Mouse (Mus musculus) cortical plate, adult 2 months (tissue): Measurements from ENCODE around the gene Zfp27. TPM values are rescaled to one million over a fixed set of nuclear protein-coding genes. Genes with fewer than 3 reads are reported as not detected.
"Not testable (repeated sequence)": the region's sequence is repeated elsewhere in the genome, so short reads cannot be mapped to it uniquely, and the experiment has no call there.

Experiments
- H3K27ac ChIP-seq: fragments of 200-500 bp; 2 replicates; pipeline ENCODE4 v1.5.1; 2012; ENCODE audit warnings: low read length, control low read depth, inconsistent platforms; ENCODE audit not compliant: insufficient read depth
- H3K4me1 ChIP-seq: fragments of 200-500 bp; 2 replicates; pipeline ENCODE4 v1.6.1; 2011; ENCODE audit warnings: low read length; ENCODE audit not compliant: control insufficient read depth, insufficient read depth
- H3K4me3 ChIP-seq: fragments of 200-500 bp; 2 replicates; pipeline ENCODE4 v1.5.1; 2011; ENCODE audit warnings: mild to moderate bottlenecking, low read length, control low read depth; ENCODE audit not compliant: insufficient read depth
- CTCF ChIP-seq: fragments of 200-500 bp; IDR thresholded peaks from 2 replicates; pipeline ENCODE4 v1.5.1; 2011; ENCODE audit warnings: mild to moderate bottlenecking, control low read depth, low read length; ENCODE audit not compliant: insufficient read depth; ENCODE audit errors: extremely low read depth
- POLR2A ChIP-seq: fragments of 200-500 bp; IDR thresholded peaks from 2 replicates; pipeline ENCODE4 v1.6.1; 2011; ENCODE audit warnings: mild to moderate bottlenecking, low read length, control low read depth; ENCODE audit not compliant: insufficient read depth; ENCODE audit errors: extremely low read depth
- polyA plus RNA-seq: library from polyadenylated mRNA; depleted of rRNA; stranded (reverse); fragments of >200 nt; gene quantifications from 2 replicates; pipeline ENCODE4 v1.2.3, GENCODE M21; 2012

Zfp27 gene
- polyA plus RNA-seq, 1 experiment, result 12.0 TPM

- no peak overlapping the region for H3K4me3 ChIP-seq
- no peak overlapping the region for H3K27ac ChIP-seq
- no peak for TF ChIP-seq POLR2A
- no peak for TF ChIP-seq CTCF
- H3K4me1 ChIP-seq, result no peaks in the 10 kb centered on the region
Measured at GRCm38 (mm10) chr7:29892756-29893155, 13.6 kb downstream of the Zfp27 start.

GRCm38 (mm10) chr7:29890501-29890900, 15.9 kb downstream of the Zfp27 start:
- no peaks in the 10 kb centered on the region for H3K4me1 ChIP-seq
- no peak overlapping the region for H3K27ac ChIP-seq
- TF ChIP-seq CTCF (no peak), POLR2A (no peak)
- no peak overlapping the region for H3K4me3 ChIP-seq

GRCm38 (mm10) chr7:29880916-29881315, 25.5 kb downstream of the Zfp27 start:
- H3K4me3 ChIP-seq, result no peak overlapping the region
- no peak overlapping the region for H3K27ac ChIP-seq
- no peaks in the 10 kb centered on the region for H3K4me1 ChIP-seq
- TF ChIP-seq CTCF, result no peak

- TF ChIP-seq POLR2A (no peak), CTCF (no peak)
- no peaks in the 10 kb centered on the region for H3K4me1 ChIP-seq
Measured at GRCm38 (mm10) chr7:29880056-29880455, 26.3 kb downstream of the Zfp27 start.

GRCm38 (mm10) chr7:29877561-29877960, 28.8 kb downstream of the Zfp27 start:
- H3K4me1 ChIP-seq, H3K4me3 ChIP-seq, H3K27ac ChIP-seq: not testable (repeated sequence)

More at GRCm38 (mm10) chr7:29880056-29880455, 26.3 kb downstream of the Zfp27 start:
- Histone ChIP-seq H3K27ac (no peak overlapping the region), H3K4me3 (no peak overlapping the region)

GRCm38 (mm10) chr7:29874256-29874655, 32.1 kb downstream of the Zfp27 start:
- TF ChIP-seq POLR2A, result no peak
- TF ChIP-seq CTCF, result no peak
- Histone ChIP-seq H3K4me3 (no peak overlapping the region), H3K27ac (no peak overlapping the region), H3K4me1 (no peaks in the 10 kb centered on the region)

- Histone ChIP-seq H3K4me1 (no peaks in the 10 kb centered on the region), H3K27ac (no peak overlapping the region), H3K4me3 (no peak overlapping the region)
- TF ChIP-seq CTCF (no peak), POLR2A (no peak)
Measured at GRCm38 (mm10) chr7:29861660-29862059, 44.7 kb downstream of the Zfp27 start.

- Histone ChIP-seq H3K4me3 (peak within 1 kb of the TSS; percentile 75), H3K4me1 (no peaks in the 10 kb centered on the region), H3K27ac (no peak within 1 kb of the TSS)
- no peak for TF ChIP-seq CTCF
- peak; percentile 98 for TF ChIP-seq POLR2A
Measured at GRCm38 (mm10) chr7:29859532-29860517, 46.5 kb downstream of the Zfp27 start, which contains the start of gene Zfp420. Zfp420 (plus strand) TSS chr7:29859979.

GRCm38 (mm10) chr7:29853219-29853842, 53.0 kb downstream of the Zfp27 start, which contains the start of gene Zfp940:
Zfp940 (minus strand) TSS chr7:29853669.
- no peaks in the 10 kb centered on the region for H3K4me1 ChIP-seq
- peak within 1 kb of the TSS; percentile 65 for H3K4me3 ChIP-seq
- no peak for TF ChIP-seq CTCF
- TF ChIP-seq POLR2A, result peak; percentile 86; the same call in 1 of the 2 replicates

GRCm38 (mm10) chr7:29852831-29853218, 53.5 kb downstream of the Zfp27 start:
- H3K4me1 ChIP-seq, result no peaks in the 10 kb centered on the region
- H3K27ac ChIP-seq, result no peak overlapping the region
- H3K4me3 ChIP-seq, result peak overlapping the region; percentile 65
- TF ChIP-seq CTCF (no peak), POLR2A (no peak)

More at GRCm38 (mm10) chr7:29853219-29853842, 53.0 kb downstream of the Zfp27 start, which contains the start of gene Zfp940:
- no peak within 1 kb of the TSS for H3K27ac ChIP-seq
